Mouse (Mus musculus) olfactory bulb, adult 2 months (tissue): Measurements from ENCODE around the gene Tmem256.

ENCODE experiments used
- CTCF ChIP-seq: fragments of 200-500 bp; IDR thresholded peaks from 2 replicates; pipeline ENCODE4 v1.5.1; 2012; ENCODE audit warnings: low read depth, mild to moderate bottlenecking, low read length, moderate library complexity; ENCODE audit not compliant: insufficient read depth
- POLR2A ChIP-seq: fragments of 200-500 bp; IDR thresholded peaks from 2 replicates; pipeline ENCODE4 v1.6.1; 2012; ENCODE audit warnings: mild to moderate bottlenecking, low read depth, low read length, moderate library complexity; ENCODE audit not compliant: insufficient read depth

- TF ChIP-seq POLR2A (no peak), CTCF (no peak)
Observed at GRCm38 (mm10) chr11:69883066-69883465, 44.8 kb downstream of the Tmem256 start.
